Mouse (Mus musculus) stomach, postnatal 0 days (tissue): ENCODE measurements around the gene Olfml2a.

Experiments
- CTCF ChIP-seq: IDR thresholded peaks from 2 replicates; pipeline ENCODE4 v1.5.1; 2016; ENCODE audit warnings: antibody characterized with exemption, low read depth, mild to moderate bottlenecking, moderate library complexity
- EP300 ChIP-seq: optimal IDR thresholded peaks from 2 replicates; pipeline ENCODE3; 2016; ENCODE audit warnings: antibody characterized with exemption

- no peak for TF ChIP-seq CTCF
- no peak for TF ChIP-seq EP300
Measured at GRCm38 (mm10) chr2:39001866-39002265, 70.1 kb downstream of the Olfml2a start.
